Mouse (Mus musculus): ENCODE data around the gene Zfp354a. TPM values are rescaled to one million over a fixed set of nuclear protein-coding genes. Genes with fewer than 3 reads are reported as not detected.

The Zfp354a gene
- total RNA-seq, 1 experiment from 2014 or later = not detected

DNA sequence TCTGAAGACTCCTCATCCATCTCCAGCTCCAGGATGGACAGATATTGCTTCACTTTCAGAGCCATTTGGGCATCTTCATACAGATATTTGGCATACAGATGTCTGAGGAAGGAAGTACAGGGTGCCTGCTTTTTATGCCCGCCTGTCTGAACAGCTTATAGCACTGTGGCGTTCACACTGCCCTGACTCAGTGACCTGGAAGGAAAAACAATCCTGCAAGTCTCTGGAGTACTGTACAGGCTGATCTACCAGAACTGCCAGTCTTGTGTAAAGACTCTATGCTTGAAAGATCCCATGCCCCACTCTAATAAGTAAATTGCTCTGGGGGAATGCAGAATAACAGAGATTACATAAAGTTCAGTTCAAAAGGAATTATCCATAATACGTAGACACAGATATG is 51.6 kb downstream of the Zfp354a start:
- no peak for ATAC-seq (replicated peaks; ENCODE audit: insufficient number of reproducible peaks, low FRiP score, low TSS enrichment, poor library complexity, severe bottlenecking)

Other genes with a start within 250 kb of the Zfp354a start
- 0.19 to 0.97 TPM (median 0.85 TPM) in 3 replicates for gene Zfp354c, start 231.5 kb upstream of the Zfp354a start, total RNA-seq (2017)
- gene Zfp879, start 217.7 kb upstream of the Zfp354a start, total RNA-seq (2017) = not detected in 3 replicates
- 0.38 TPM in 1 of 3 replicates, not detected in the others for gene Grm6, start 208.6 kb upstream of the Zfp354a start, total RNA-seq (2017)
- gene Zfp454, start 171.6 kb upstream of the Zfp354a start, total RNA-seq (2017) = not detected in 3 replicates
- gene Zfp2, start 143.1 kb upstream of the Zfp354a start, total RNA-seq (2017) = 0.11 TPM in 1 of 3 replicates, not detected in the others
- not detected in 3 replicates for gene Zfp354b, start 127.6 kb upstream of the Zfp354a start, total RNA-seq (2017)
- not detected in 3 replicates for gene 4933414I15Rik, start 115.5 kb upstream of the Zfp354a start, total RNA-seq (2017)
- gene Prop1, start 105.5 kb upstream of the Zfp354a start, total RNA-seq (2017) = not detected in 3 replicates
- gene Olfr1378, start 92.7 kb upstream of the Zfp354a start, total RNA-seq (2017) = 0.53 TPM in 1 of 3 replicates, not detected in the others
- gene Olfr1377, start 77.3 kb upstream of the Zfp354a start, total RNA-seq (2017) = not detected in 3 replicates
- gene Olfr51, start 55.7 kb upstream of the Zfp354a start, total RNA-seq (2017) = not detected in 3 replicates
- not detected in 3 replicates for gene Olfr54, start 45.0 kb upstream of the Zfp354a start, total RNA-seq (2017)
- gene Olfr1375, start 11.1 kb upstream of the Zfp354a start, total RNA-seq (2017) = not detected in 3 replicates
- not detected in 3 replicates for gene Gm12569, start 161.2 kb downstream of the Zfp354a start, total RNA-seq (2017)
- 398 to 459 TPM (median 457 TPM) in 3 replicates for gene Clk4, start 202.5 kb downstream of the Zfp354a start, total RNA-seq (2017)
- not detected in 3 replicates for gene BC049762, start 203.8 kb downstream of the Zfp354a start, total RNA-seq (2017)
- 0.21 to 0.39 TPM in 2 of 3 replicates, not detected in the other for gene Col23a1, start 230.7 kb downstream of the Zfp354a start, total RNA-seq (2017)

Data from monocyte, adult 5-6 weeks (primary cell).